Mouse (Mus musculus) CD8-positive naive resting alpha-beta T cell, adult 57 days (primary cell): ENCODE data around the gene Ina. TPM values are rescaled to one million over a fixed set of nuclear protein-coding genes. Genes with fewer than 3 reads are reported as not detected.

Experiments
- total RNA-seq: library from RNA; stranded (reverse); gene quantifications from one replicate; pipeline ENCODE4 v1.2.4, GENCODE M21; 2023

Ina gene
- not detected for total RNA-seq

DNA sequence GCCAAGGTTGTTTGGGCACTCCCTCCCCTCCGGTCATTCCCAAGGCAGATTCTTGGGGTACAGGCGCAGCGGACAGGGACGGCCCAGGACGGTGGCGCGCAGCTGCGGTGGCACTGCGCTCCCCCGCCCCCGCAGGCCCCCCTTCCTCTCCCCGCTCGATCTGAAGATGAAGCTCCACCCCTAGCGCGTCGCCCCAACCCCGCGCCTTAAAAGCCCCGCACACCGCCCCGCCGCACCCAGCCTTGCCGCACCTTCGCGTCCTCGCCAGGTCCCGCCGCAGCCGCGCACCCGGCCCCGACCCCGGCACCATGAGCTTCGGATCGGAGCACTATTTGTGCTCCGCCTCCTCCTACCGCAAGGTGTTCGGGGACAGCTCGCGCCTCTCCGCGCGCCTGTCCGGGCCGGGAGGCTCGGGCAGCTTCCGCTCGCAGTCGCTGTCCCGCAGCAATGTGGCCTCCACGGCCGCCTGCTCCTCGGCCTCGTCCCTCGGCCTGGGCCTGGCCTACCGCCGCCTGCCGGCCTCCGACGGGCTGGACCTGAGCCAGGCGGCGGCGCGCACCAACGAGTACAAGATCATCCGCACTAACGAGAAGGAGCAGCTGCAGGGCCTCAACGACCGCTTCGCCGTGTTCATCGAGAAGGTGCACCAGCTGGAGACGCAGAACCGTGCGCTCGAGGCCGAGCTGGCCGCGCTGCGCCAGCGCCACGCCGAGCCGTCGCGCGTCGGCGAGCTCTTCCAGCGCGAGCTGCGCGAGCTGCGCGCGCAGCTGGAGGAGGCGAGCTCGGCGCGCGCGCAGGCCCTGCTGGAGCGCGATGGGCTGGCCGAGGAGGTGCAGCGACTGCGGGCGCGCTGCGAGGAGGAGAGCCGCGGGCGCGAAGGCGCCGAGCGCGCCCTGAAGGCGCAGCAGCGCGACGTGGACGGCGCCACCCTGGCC, at the start of gene Ina, which contains the start of gene Nt5c2:
Gene Ina, plus strand, starts transcription at position 252 of the 935 bp plus-strand sequence.
Gene Nt5c2, minus strand, starts transcription at position 707 of the 935 bp plus-strand sequence.

GRCm38 (mm10) chr19:47050271-47051032, 36.0 kb downstream of the Ina start, which contains the start of gene Pcgf6:
Pcgf6 (minus strand) TSS chr19:47050906.

DNA sequence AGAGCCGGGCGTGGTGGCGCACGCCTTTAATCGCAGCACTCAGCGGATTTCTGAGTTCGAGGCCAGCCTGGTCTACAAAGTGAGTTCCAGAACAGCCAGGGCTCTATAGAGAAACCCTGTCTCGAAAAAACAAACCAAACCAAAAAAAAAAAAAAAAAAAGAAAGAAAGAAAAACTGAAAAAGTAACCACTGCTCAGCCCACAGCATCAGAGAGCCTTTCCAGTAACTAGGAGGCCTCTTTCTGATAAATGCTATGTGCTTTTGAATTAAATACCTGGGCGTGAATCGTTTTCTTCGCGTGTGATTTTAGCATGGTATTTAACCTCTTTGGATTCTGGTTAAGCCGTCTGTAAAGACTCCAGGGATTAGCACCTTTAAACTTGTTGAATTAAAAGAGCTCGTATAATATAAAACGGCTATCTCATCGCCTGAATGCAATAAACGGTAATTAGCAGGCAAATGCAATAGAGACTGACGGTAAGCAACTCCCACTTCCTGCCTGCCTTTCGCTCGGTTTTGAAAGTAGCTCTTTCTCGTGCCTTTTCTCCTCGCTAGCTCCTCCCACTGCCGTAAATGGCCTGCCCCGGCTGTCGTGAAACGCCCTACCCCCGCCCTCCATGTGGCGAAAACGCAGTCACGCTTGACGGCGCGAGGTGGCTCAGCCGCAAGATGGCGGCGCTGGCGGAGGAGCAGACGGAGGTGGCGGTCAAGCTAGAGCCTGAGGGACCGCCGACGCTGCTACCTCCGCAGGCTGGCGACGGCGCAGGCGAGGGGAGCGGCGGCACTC, 52.8 kb downstream of the Ina start, which contains the start of gene Taf5:
Gene Taf5, plus strand, starts transcription at position 651 of the 787 bp plus-strand sequence.

Other genes starting within 250 kb of the Ina start
- 52.9 TPM for gene Nt5c2, start 455 bp downstream of the Ina start, total RNA-seq
- 22.4 TPM for gene Pcgf6, start 36.2 kb downstream of the Ina start, total RNA-seq
- gene Taf5, start 53.0 kb downstream of the Ina start, total RNA-seq = 9.3 TPM
- gene Usmg5, start 75.9 kb downstream of the Ina start, total RNA-seq = 136 TPM
- gene Pdcd11, start 76.1 kb downstream of the Ina start, total RNA-seq = 45.4 TPM
- gene Calhm2, start 123.6 kb downstream of the Ina start, total RNA-seq = 7.7 TPM
- gene Calhm1, start 129.6 kb downstream of the Ina start, total RNA-seq = not detected
- not detected for gene Calhm3, start 143.1 kb downstream of the Ina start, total RNA-seq
- gene Neurl1a, start 164.1 kb downstream of the Ina start, total RNA-seq = not detected